Mouse (Mus musculus): ENCODE measurements around the gene Lyzl4. TPM values are rescaled to one million over a fixed set of nuclear protein-coding genes. Genes with fewer than 3 reads are reported as not detected.

Gene Lyzl4
- polyA plus RNA-seq, 1 experiment from 2014 or later: not detected

- Histone ChIP-seq H3K4me2 (no peak overlapping the region), H3K36me3 (ENCODE audit: control insufficient read depth, insufficient read depth, low read length) (no peaks in the 10 kb centered on the region), H3K9ac (ENCODE audit: low read depth, low read length) (no peak overlapping the region), H3K4me1 (replicated peaks; ENCODE audit: control insufficient read depth, insufficient read depth, low read length) (no peaks in the 10 kb centered on the region), H3K27me3 (replicated peaks; ENCODE audit: control insufficient read depth, insufficient read depth, low read length) (0 out of 2 replicates have a peak, but pooled peaks cover 3% of the 10 kb centered on the region), H3K27ac (ENCODE audit: low read depth, low read length) (no peak overlapping the region), H3K4me3 (ENCODE audit: low read depth, low read length) (no peak overlapping the region), H3K9me3 (ENCODE audit: control insufficient read depth, low read length) (no peaks in the 10 kb centered on the region)
- 81% methylated on average over 2 of the region's 2 CpGs for WGBS
- no peak for DNase-seq (ENCODE audit: low spot score)
- ATAC-seq (replicated peaks; ENCODE audit: low FRiP score): no peak
These were observed 17.0 kb downstream of the Lyzl4 start for GRCm38 (mm10) chr9:121624920-121625319.

- H3K4me3 ChIP-seq (ENCODE audit: low read depth, low read length): no peak overlapping the region
- DNase-seq (ENCODE audit: low spot score) (no peak), ATAC-seq (replicated peaks; ENCODE audit: low FRiP score) (no peak)
- no peak overlapping the region for H3K4me2 ChIP-seq
- no peaks in the 10 kb centered on the region for H3K4me1 ChIP-seq (replicated peaks; ENCODE audit: control insufficient read depth, insufficient read depth, low read length)
- H3K27ac ChIP-seq (ENCODE audit: low read depth, low read length): no peak overlapping the region
- H3K9me3 ChIP-seq (ENCODE audit: control insufficient read depth, low read length): no peaks in the 10 kb centered on the region
- WGBS: 78% methylated on average over 4 of the region's 4 CpGs
- 0 out of 2 replicates have a peak, but pooled peaks cover 3% of the 10 kb centered on the region for H3K27me3 ChIP-seq (replicated peaks; ENCODE audit: control insufficient read depth, insufficient read depth, low read length)
- H3K9ac ChIP-seq (ENCODE audit: low read depth, low read length): no peak overlapping the region
- no peaks in the 10 kb centered on the region for H3K36me3 ChIP-seq (ENCODE audit: control insufficient read depth, insufficient read depth, low read length)
These were observed 18.7 kb downstream of the Lyzl4 start for GRCm38 (mm10) chr9:121623235-121623634.

- WGBS: 57% methylated on average over 7 of the region's 7 CpGs
- Histone ChIP-seq H3K9me3 (ENCODE audit: control insufficient read depth, low read length) (no peaks in the 10 kb centered on the region), H3K4me3 (ENCODE audit: low read depth, low read length) (no peak overlapping the region), H3K27me3 (replicated peaks; ENCODE audit: control insufficient read depth, insufficient read depth, low read length) (no peaks in the 10 kb centered on the region; the same call in 1 of the 2 replicates), H3K4me1 (replicated peaks; ENCODE audit: control insufficient read depth, insufficient read depth, low read length) (no peaks in the 10 kb centered on the region), H3K9ac (ENCODE audit: low read depth, low read length) (no peak overlapping the region), H3K4me2 (no peak overlapping the region), H3K36me3 (ENCODE audit: control insufficient read depth, insufficient read depth, low read length) (no peaks in the 10 kb centered on the region), H3K27ac (ENCODE audit: low read depth, low read length) (no peak overlapping the region)
- no peak for DNase-seq (ENCODE audit: low spot score)
- no peak for ATAC-seq (replicated peaks; ENCODE audit: low FRiP score)
These were observed 22.5 kb downstream of the Lyzl4 start for GRCm38 (mm10) chr9:121619441-121619840.

- Histone ChIP-seq H3K4me3 (ENCODE audit: low read depth, low read length) (no peak overlapping the region), H3K27me3 (replicated peaks; ENCODE audit: control insufficient read depth, insufficient read depth, low read length) (peaks cover 3% of the 10 kb centered on the region), H3K4me2 (no peak overlapping the region), H3K36me3 (ENCODE audit: control insufficient read depth, insufficient read depth, low read length) (no peaks in the 10 kb centered on the region), H3K9me3 (ENCODE audit: control insufficient read depth, low read length) (no peaks in the 10 kb centered on the region), H3K4me1 (replicated peaks; ENCODE audit: control insufficient read depth, insufficient read depth, low read length) (no peaks in the 10 kb centered on the region), H3K9ac (ENCODE audit: low read depth, low read length) (no peak overlapping the region), H3K27ac (ENCODE audit: low read depth, low read length) (no peak overlapping the region)
- WGBS: 59% methylated on average over 3 of the region's 3 CpGs
- DNase-seq (ENCODE audit: low spot score): no peak
- ATAC-seq (replicated peaks; ENCODE audit: low FRiP score): no peak
These were observed 25.4 kb downstream of the Lyzl4 start for GRCm38 (mm10) chr9:121616471-121616870.

- ATAC-seq (replicated peaks; ENCODE audit: low FRiP score) (no peak), DNase-seq (ENCODE audit: low spot score) (no peak)
- H3K4me3 ChIP-seq (ENCODE audit: low read depth, low read length): no peak overlapping the region
- no peaks in the 10 kb centered on the region for H3K4me1 ChIP-seq (replicated peaks; ENCODE audit: control insufficient read depth, insufficient read depth, low read length)
- no peak overlapping the region for H3K4me2 ChIP-seq
- H3K9me3 ChIP-seq (ENCODE audit: control insufficient read depth, low read length): no peaks in the 10 kb centered on the region
- H3K27me3 ChIP-seq (replicated peaks; ENCODE audit: control insufficient read depth, insufficient read depth, low read length): peaks cover 3% of the 10 kb centered on the region
- H3K27ac ChIP-seq (ENCODE audit: low read depth, low read length): no peak overlapping the region
- no peaks in the 10 kb centered on the region for H3K36me3 ChIP-seq (ENCODE audit: control insufficient read depth, insufficient read depth, low read length)
- no peak overlapping the region for H3K9ac ChIP-seq (ENCODE audit: low read depth, low read length)
These were observed 27.6 kb downstream of the Lyzl4 start for GRCm38 (mm10) chr9:121614241-121614757.

GRCm38 (mm10) chr9:121613192-121613591, 28.7 kb downstream of the Lyzl4 start:
- no peaks in the 10 kb centered on the region for H3K36me3 ChIP-seq (ENCODE audit: control insufficient read depth, insufficient read depth, low read length)
- H3K27ac ChIP-seq (ENCODE audit: low read depth, low read length): no peak overlapping the region
- no peak overlapping the region for H3K4me3 ChIP-seq (ENCODE audit: low read depth, low read length)
- no peaks in the 10 kb centered on the region for H3K9me3 ChIP-seq (ENCODE audit: control insufficient read depth, low read length)
- no peak overlapping the region for H3K9ac ChIP-seq (ENCODE audit: low read depth, low read length)
- H3K4me2 ChIP-seq: no peak overlapping the region
- 20% methylated on average over 5 of the region's 5 CpGs for WGBS
- no peak for DNase-seq (ENCODE audit: low spot score)
- peaks cover 3% of the 10 kb centered on the region for H3K27me3 ChIP-seq (replicated peaks; ENCODE audit: control insufficient read depth, insufficient read depth, low read length)
- ATAC-seq (replicated peaks; ENCODE audit: low FRiP score): no peak
- no peaks in the 10 kb centered on the region for H3K4me1 ChIP-seq (replicated peaks; ENCODE audit: control insufficient read depth, insufficient read depth, low read length)

GRCm38 (mm10) chr9:121609381-121609780, 32.5 kb downstream of the Lyzl4 start:
- ATAC-seq (replicated peaks; ENCODE audit: low FRiP score): no peak
- no peaks in the 10 kb centered on the region for H3K4me1 ChIP-seq (replicated peaks; ENCODE audit: control insufficient read depth, insufficient read depth, low read length)
- no peaks in the 10 kb centered on the region for H3K36me3 ChIP-seq (ENCODE audit: control insufficient read depth, insufficient read depth, low read length)
- H3K9me3 ChIP-seq (ENCODE audit: control insufficient read depth, low read length): no peaks in the 10 kb centered on the region
- no peak overlapping the region for H3K9ac ChIP-seq (ENCODE audit: low read depth, low read length)
- peaks cover 5% of the 10 kb centered on the region; the same call in 1 of the 2 replicates for H3K27me3 ChIP-seq (replicated peaks; ENCODE audit: control insufficient read depth, insufficient read depth, low read length)
- no peak overlapping the region for H3K27ac ChIP-seq (ENCODE audit: low read depth, low read length)
- DNase-seq (ENCODE audit: low spot score): no peak
- H3K4me2 ChIP-seq: no peak overlapping the region
- WGBS: 61% methylated on average over 6 of the region's 6 CpGs
- H3K4me3 ChIP-seq (ENCODE audit: low read depth, low read length): no peak overlapping the region

- Histone ChIP-seq H3K4me3 (ENCODE audit: low read depth, low read length) (no peak overlapping the region), H3K27ac (ENCODE audit: low read depth, low read length) (no peak overlapping the region), H3K4me1 (replicated peaks; ENCODE audit: control insufficient read depth, insufficient read depth, low read length) (no peaks in the 10 kb centered on the region), H3K4me2 (no peak overlapping the region), H3K9me3 (ENCODE audit: control insufficient read depth, low read length) (no peaks in the 10 kb centered on the region), H3K36me3 (ENCODE audit: control insufficient read depth, insufficient read depth, low read length) (no peaks in the 10 kb centered on the region), H3K9ac (ENCODE audit: low read depth, low read length) (no peak overlapping the region), H3K27me3 (replicated peaks; ENCODE audit: control insufficient read depth, insufficient read depth, low read length) (peaks cover 4% of the 10 kb centered on the region; the same call in 1 of the 2 replicates)
- 50% methylated on average over 1 of the region's 1 CpGs for WGBS
- no peak for DNase-seq (ENCODE audit: low spot score)
- ATAC-seq (replicated peaks; ENCODE audit: low FRiP score): no peak; the same call in 1 of the 2 replicates
These were observed 35.3 kb downstream of the Lyzl4 start for GRCm38 (mm10) chr9:121606498-121607096.

All from liver, embryonic 11.5 days (tissue).